Mouse (Mus musculus): ENCODE data around the gene Bckdhb. TPM values are rescaled to one million over a fixed set of nuclear protein-coding genes. Genes with fewer than 3 reads are reported as not detected.

Gene Bckdhb
- total RNA-seq, 2 experiments from 2014 or later, result 38.5 to 40.7 TPM

GRCm38 (mm10) chr9:84073237-84073636, 148.3 kb downstream of the Bckdhb start:
- DNase-seq (ENCODE audit: low spot score in 2 of 2), result no peak
- intact Hi-C loops (cut with DNase I), result no loop called here

- no peak for DNase-seq (ENCODE audit: low spot score in 2 of 2)
- intact Hi-C loops (cut with DNase I), result no loop called here
These were observed 158.6 kb downstream of the Bckdhb start for GRCm38 (mm10) chr9:84083551-84083950.

GRCm38 (mm10) chr9:84084686-84085085, 159.7 kb downstream of the Bckdhb start:
- no peak for DNase-seq (ENCODE audit: low spot score in 2 of 2)
- intact Hi-C loops (cut with DNase I), result no loop called here

GRCm38 (mm10) chr9:84090316-84091063, 165.5 kb downstream of the Bckdhb start:
- DNase-seq (ENCODE audit: low spot score in 2 of 2), result no peak
- intact Hi-C loops (cut with DNase I), result no loop called here

GRCm38 (mm10) chr9:84092994-84093393, 168.0 kb downstream of the Bckdhb start:
- intact Hi-C loops (cut with DNase I), result no loop called here
- no peak for DNase-seq (ENCODE audit: low spot score in 2 of 2)

GRCm38 (mm10) chr9:84094111-84094510, 169.2 kb downstream of the Bckdhb start:
- no peak for DNase-seq (ENCODE audit: low spot score in 2 of 2)
- intact Hi-C loops (cut with DNase I), result no loop called here

GRCm38 (mm10) chr9:84096484-84097015, 171.6 kb downstream of the Bckdhb start:
- no peak for DNase-seq (ENCODE audit: low spot score in 2 of 2)
- intact Hi-C loops (cut with DNase I), result no loop called here

GRCm38 (mm10) chr9:84103344-84103743, 178.4 kb downstream of the Bckdhb start:
- DNase-seq (ENCODE audit: low spot score in 2 of 2), result no peak
- intact Hi-C loops (cut with DNase I), result loop anchor here (10.0 kb wide), 1 partner anchor 139 kb away; no protein-coding TSS in a partner anchor

GRCm38 (mm10) chr9:84106438-84106837, 181.5 kb downstream of the Bckdhb start:
- no peak for DNase-seq (ENCODE audit: low spot score in 2 of 2)
- intact Hi-C loops (cut with DNase I), result loop anchor here (10.0 kb wide), 1 partner anchor 142 kb away; no protein-coding TSS in a partner anchor

GRCm38 (mm10) chr9:84107045-84107813, 182.3 kb downstream of the Bckdhb start:
- DNase-seq (ENCODE audit: low spot score in 2 of 2), result no peak
- intact Hi-C loops (cut with DNase I), result loop anchor here (10.0 kb wide), 1 partner anchor 142 kb away; no protein-coding TSS in a partner anchor

GRCm38 (mm10) chr9:84108534-84108933, 183.6 kb downstream of the Bckdhb start:
- intact Hi-C loops (cut with DNase I), result loop anchor here (10.0 kb wide), 1 partner anchor 144 kb away; no protein-coding TSS in a partner anchor
- no peak for DNase-seq (ENCODE audit: low spot score in 2 of 2)

- DNase-seq (ENCODE audit: low spot score in 2 of 2), result peak; percentile 61 to 76
- intact Hi-C loops (cut with DNase I), result loop anchor here (5.0 to 10.0 kb wide), 2 partner anchors 87 to 145 kb away; no protein-coding TSS in a partner anchor
These were observed 185.0 kb downstream of the Bckdhb start for GRCm38 (mm10) chr9:84109777-84110478.

- intact Hi-C loops (cut with DNase I), result loop anchor here (5.0 kb wide), 1 partner anchor 87 kb away; no protein-coding TSS in a partner anchor
- DNase-seq (ENCODE audit: low spot score in 2 of 2), result peak in 1 of 2 experiments; percentile 43
These were observed 185.7 kb downstream of the Bckdhb start for GRCm38 (mm10) chr9:84110616-84111015.

GRCm38 (mm10) chr9:84112319-84112718, 187.4 kb downstream of the Bckdhb start:
- intact Hi-C loops (cut with DNase I), result loop anchor here (5.0 kb wide), 1 partner anchor 85 kb away; no protein-coding TSS in a partner anchor

GRCm38 (mm10) chr9:84112842-84113568, 188.1 kb downstream of the Bckdhb start:
- no peak for DNase-seq (ENCODE audit: low spot score in 2 of 2)
- intact Hi-C loops (cut with DNase I), result loop anchor here (5.0 kb wide), 1 partner anchor 84 kb away; no protein-coding TSS in a partner anchor

More at GRCm38 (mm10) chr9:84112319-84112718, 187.4 kb downstream of the Bckdhb start:
- DNase-seq (ENCODE audit: low spot score in 2 of 2), result no peak

GRCm38 (mm10) chr9:84114254-84114653, 189.3 kb downstream of the Bckdhb start:
- intact Hi-C loops (cut with DNase I), result loop anchor here (5.0 kb wide), 1 partner anchor 83 kb away; no protein-coding TSS in a partner anchor
- DNase-seq (ENCODE audit: low spot score in 2 of 2), result no peak

GRCm38 (mm10) chr9:84117337-84117736, 192.4 kb downstream of the Bckdhb start:
- intact Hi-C loops (cut with DNase I), result no loop called here
- no peak for DNase-seq (ENCODE audit: low spot score in 2 of 2)

- DNase-seq (ENCODE audit: low spot score in 2 of 2), result no peak
- intact Hi-C loops (cut with DNase I), result no loop called here
These were observed 200.1 kb downstream of the Bckdhb start for GRCm38 (mm10) chr9:84124996-84125395.
